Mouse (Mus musculus): ENCODE results near the gene Rapgef3. TPM values are rescaled to one million over a fixed set of nuclear protein-coding genes. Genes with fewer than 3 reads are reported as not detected.

Rapgef3 gene
- polyA plus RNA-seq, 1 experiment = 3.1 TPM

DNA sequence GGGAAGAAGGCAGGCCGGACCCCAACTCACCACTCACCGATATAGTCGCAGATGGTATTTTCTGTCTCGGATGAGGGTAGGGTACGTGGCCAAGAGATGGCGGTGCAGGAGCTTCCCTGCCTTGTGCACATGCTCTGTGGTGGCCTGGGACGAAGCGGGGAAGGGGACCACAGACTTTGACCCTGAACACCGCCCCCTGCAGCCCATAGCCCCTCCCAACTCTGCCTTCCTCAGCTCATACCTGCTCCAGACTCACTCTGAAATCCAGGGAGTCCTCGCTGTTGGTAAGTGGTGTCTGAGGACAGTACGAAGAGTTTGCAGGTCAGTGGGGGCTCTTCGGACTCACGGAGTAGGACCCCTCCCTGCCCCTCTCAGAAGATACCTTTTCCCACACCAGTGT lies 6.3 kb downstream of the Rapgef3 start:
- Histone ChIP-seq H3K9ac (ENCODE audit: low read depth, poor library complexity, severe bottlenecking) (0 out of 2 replicates have a peak overlapping the region, but pooled peaks have one; percentile 15), H3K4me3 (ENCODE audit: low read depth, low read length) (peak overlapping the region; percentile 31; the same call in 1 of the 2 replicates), H3K9me3 (replicated peaks; ENCODE audit: control insufficient read depth, insufficient read depth, low read length, poor library complexity, severe bottlenecking) (no peaks in the 10 kb centered on the region), H3K36me3 (ENCODE audit: control insufficient read depth, insufficient read depth, low read length, poor library complexity, severe bottlenecking) (0 out of 2 replicates have a peak, but pooled peaks cover 4% of the 10 kb centered on the region), H3K27ac (ENCODE audit: insufficient read depth, low read length) (peak overlapping the region; percentile 29; the same call in 1 of the 2 replicates), H3K4me1 (ENCODE audit: control insufficient read depth, insufficient read depth, low read length) (peaks cover 11% of the 10 kb centered on the region), H3K27me3 (ENCODE audit: control insufficient read depth, insufficient read depth, low read length, poor library complexity, severe bottlenecking) (no peaks in the 10 kb centered on the region)
- TF ChIP-seq CTCF (IDR thresholded peaks at IDR 0.05; ENCODE audit: low read depth, low read length) = peak; percentile 40
- TF ChIP-seq EP300 (IDR thresholded peaks at IDR 0.05; ENCODE audit: insufficient read depth, low read depth, low read length) = no peak

GRCm38 (mm10) chr15:97760952-97761351 lies 6.8 kb downstream of the Rapgef3 start:
- no peak for TF ChIP-seq POLR2A (IDR thresholded peaks at IDR 0.05; ENCODE audit: insufficient read depth, low read length)
- no peak for TF ChIP-seq CTCF (IDR thresholded peaks at IDR 0.05; ENCODE audit: low read depth, low read length)
- no peak for TF ChIP-seq EP300 (IDR thresholded peaks at IDR 0.05; ENCODE audit: insufficient read depth, low read depth, low read length)
- Histone ChIP-seq H3K27ac (ENCODE audit: insufficient read depth, low read length) (no peak overlapping the region), H3K4me1 (ENCODE audit: control insufficient read depth, insufficient read depth, low read length) (peaks cover 16% of the 10 kb centered on the region), H3K27me3 (ENCODE audit: control insufficient read depth, insufficient read depth, low read length, poor library complexity, severe bottlenecking) (no peaks in the 10 kb centered on the region), H3K9ac (ENCODE audit: low read depth, poor library complexity, severe bottlenecking) (0 out of 2 replicates have a peak overlapping the region, but pooled peaks have one; percentile 15), H3K9me3 (replicated peaks; ENCODE audit: control insufficient read depth, insufficient read depth, low read length, poor library complexity, severe bottlenecking) (no peaks in the 10 kb centered on the region), H3K4me3 (ENCODE audit: low read depth, low read length) (no peak overlapping the region), H3K36me3 (ENCODE audit: control insufficient read depth, insufficient read depth, low read length, poor library complexity, severe bottlenecking) (0 out of 2 replicates have a peak, but pooled peaks cover 4% of the 10 kb centered on the region)

GRCm38 (mm10) chr15:97760006-97760405 lies 7.8 kb downstream of the Rapgef3 start:
- H3K4me3 ChIP-seq (ENCODE audit: low read depth, low read length) = no peak overlapping the region
- no peaks in the 10 kb centered on the region for H3K27me3 ChIP-seq (ENCODE audit: control insufficient read depth, insufficient read depth, low read length, poor library complexity, severe bottlenecking)
- H3K27ac ChIP-seq (ENCODE audit: insufficient read depth, low read length) = no peak overlapping the region
- 0 out of 2 replicates have a peak, but pooled peaks cover 4% of the 10 kb centered on the region for H3K36me3 ChIP-seq (ENCODE audit: control insufficient read depth, insufficient read depth, low read length, poor library complexity, severe bottlenecking)
- TF ChIP-seq POLR2A (IDR thresholded peaks at IDR 0.05; ENCODE audit: insufficient read depth, low read length) (no peak), CTCF (IDR thresholded peaks at IDR 0.05; ENCODE audit: low read depth, low read length) (no peak), EP300 (IDR thresholded peaks at IDR 0.05; ENCODE audit: insufficient read depth, low read depth, low read length) (no peak)
- peaks cover 16% of the 10 kb centered on the region for H3K4me1 ChIP-seq (ENCODE audit: control insufficient read depth, insufficient read depth, low read length)
- no peak overlapping the region for H3K9ac ChIP-seq (ENCODE audit: low read depth, poor library complexity, severe bottlenecking)
- H3K9me3 ChIP-seq (replicated peaks; ENCODE audit: control insufficient read depth, insufficient read depth, low read length, poor library complexity, severe bottlenecking) = no peaks in the 10 kb centered on the region

GRCm38 (mm10) chr15:97755361-97755760 lies 12.4 kb downstream of the Rapgef3 start:
- Histone ChIP-seq H3K27ac (ENCODE audit: insufficient read depth, low read length) (no peak overlapping the region), H3K4me3 (ENCODE audit: low read depth, low read length) (no peak overlapping the region), H3K9ac (ENCODE audit: low read depth, poor library complexity, severe bottlenecking) (no peak overlapping the region), H3K9me3 (replicated peaks; ENCODE audit: control insufficient read depth, insufficient read depth, low read length, poor library complexity, severe bottlenecking) (no peaks in the 10 kb centered on the region), H3K36me3 (ENCODE audit: control insufficient read depth, insufficient read depth, low read length, poor library complexity, severe bottlenecking) (0 out of 2 replicates have a peak, but pooled peaks cover 4% of the 10 kb centered on the region), H3K4me1 (ENCODE audit: control insufficient read depth, insufficient read depth, low read length) (peaks cover 16% of the 10 kb centered on the region), H3K27me3 (ENCODE audit: control insufficient read depth, insufficient read depth, low read length, poor library complexity, severe bottlenecking) (no peaks in the 10 kb centered on the region)
- TF ChIP-seq POLR2A (IDR thresholded peaks at IDR 0.05; ENCODE audit: insufficient read depth, low read length) (no peak), EP300 (IDR thresholded peaks at IDR 0.05; ENCODE audit: insufficient read depth, low read depth, low read length) (no peak), CTCF (IDR thresholded peaks at IDR 0.05; ENCODE audit: low read depth, low read length) (no peak)

DNA sequence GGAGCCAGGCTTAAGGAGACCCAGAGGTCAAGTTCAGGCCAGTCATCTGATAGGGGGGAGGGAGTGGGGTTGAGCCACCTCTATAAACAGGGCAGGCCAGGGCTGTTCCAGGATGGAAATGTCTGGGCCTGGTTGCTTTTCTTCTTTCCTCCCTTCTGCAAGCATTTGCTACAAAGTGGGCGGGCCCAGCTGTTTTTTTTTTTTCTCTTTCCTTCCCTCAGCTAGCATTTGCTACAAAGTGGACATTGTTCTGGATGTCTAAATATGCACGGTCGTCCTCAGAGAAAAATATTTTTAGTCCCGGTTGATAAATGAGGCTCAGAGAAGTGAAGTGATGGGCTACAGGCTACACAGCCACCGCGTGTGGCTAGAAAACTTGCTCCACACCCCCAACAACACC lies 13.3 kb downstream of the Rapgef3 start:
- Histone ChIP-seq H3K4me1 (ENCODE audit: control insufficient read depth, insufficient read depth, low read length) (peaks cover 16% of the 10 kb centered on the region), H3K9me3 (replicated peaks; ENCODE audit: control insufficient read depth, insufficient read depth, low read length, poor library complexity, severe bottlenecking) (no peaks in the 10 kb centered on the region), H3K36me3 (ENCODE audit: control insufficient read depth, insufficient read depth, low read length, poor library complexity, severe bottlenecking) (no peaks in the 10 kb centered on the region), H3K9ac (ENCODE audit: low read depth, poor library complexity, severe bottlenecking) (no peak overlapping the region), H3K4me3 (ENCODE audit: low read depth, low read length) (no peak overlapping the region), H3K27me3 (ENCODE audit: control insufficient read depth, insufficient read depth, low read length, poor library complexity, severe bottlenecking) (no peaks in the 10 kb centered on the region), H3K27ac (ENCODE audit: insufficient read depth, low read length) (no peak overlapping the region)
- TF ChIP-seq CTCF (IDR thresholded peaks at IDR 0.05; ENCODE audit: low read depth, low read length) (no peak), POLR2A (IDR thresholded peaks at IDR 0.05; ENCODE audit: insufficient read depth, low read length) (no peak), EP300 (IDR thresholded peaks at IDR 0.05; ENCODE audit: insufficient read depth, low read depth, low read length) (no peak)

DNA sequence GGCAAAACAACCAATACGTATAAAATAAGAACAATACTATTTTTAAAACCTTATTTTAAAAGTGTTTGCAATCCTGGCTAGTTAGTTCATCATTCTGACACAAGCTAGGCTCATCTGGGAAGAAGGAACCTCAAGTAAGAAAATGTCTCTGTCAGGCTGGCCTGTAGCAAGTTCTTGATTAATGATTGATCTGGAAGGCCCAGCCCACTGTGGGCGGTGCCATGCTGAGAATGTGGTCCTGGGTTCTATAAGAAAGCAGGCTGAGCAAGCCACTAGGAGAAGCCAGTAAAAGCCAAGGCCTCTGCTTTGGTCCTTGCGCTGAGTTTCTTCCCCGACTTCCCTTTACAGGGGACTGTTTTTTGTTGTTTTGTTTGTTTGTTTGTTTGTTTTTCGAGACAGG lies 15.3 kb downstream of the Rapgef3 start:
- Histone ChIP-seq H3K36me3 (ENCODE audit: control insufficient read depth, insufficient read depth, low read length, poor library complexity, severe bottlenecking) (no peaks in the 10 kb centered on the region; the same call in 1 of the 2 replicates), H3K9me3 (replicated peaks; ENCODE audit: control insufficient read depth, insufficient read depth, low read length, poor library complexity, severe bottlenecking) (no peaks in the 10 kb centered on the region), H3K4me1 (ENCODE audit: control insufficient read depth, insufficient read depth, low read length) (peaks cover 16% of the 10 kb centered on the region), H3K27ac (ENCODE audit: insufficient read depth, low read length) (no peak overlapping the region), H3K9ac (ENCODE audit: low read depth, poor library complexity, severe bottlenecking) (no peak overlapping the region), H3K27me3 (ENCODE audit: control insufficient read depth, insufficient read depth, low read length, poor library complexity, severe bottlenecking) (no peaks in the 10 kb centered on the region), H3K4me3 (ENCODE audit: low read depth, low read length) (no peak overlapping the region)
- no peak for TF ChIP-seq EP300 (IDR thresholded peaks at IDR 0.05; ENCODE audit: insufficient read depth, low read depth, low read length)
- TF ChIP-seq POLR2A (IDR thresholded peaks at IDR 0.05; ENCODE audit: insufficient read depth, low read length) = no peak
- no peak for TF ChIP-seq CTCF (IDR thresholded peaks at IDR 0.05; ENCODE audit: low read depth, low read length)
